Mouse (Mus musculus) left cerebral cortex, adult 18-20 months (tissue): ENCODE data around the gene Mfsd4b2. TPM values are rescaled to one million over a fixed set of nuclear protein-coding genes. Genes with fewer than 3 reads are reported as not detected.

Experiments
- DNase-seq, 2 experiments: peaks; one replicate each; pipeline ENCODE4 v3.0.0; 2021 to 2022; ENCODE audit warnings: low spot score in 2 of 2, mixed read lengths in 1 of 2
- total RNA-seq, 2 experiments: library from RNA; stranded (reverse); gene quantifications; 2 replicates each; pipeline ENCODE4 v1.2.3; 2021

Mfsd4b2 gene
- total RNA-seq, 2 experiments from 2014 or later: 0.16 to 0.42 TPM

DNA sequence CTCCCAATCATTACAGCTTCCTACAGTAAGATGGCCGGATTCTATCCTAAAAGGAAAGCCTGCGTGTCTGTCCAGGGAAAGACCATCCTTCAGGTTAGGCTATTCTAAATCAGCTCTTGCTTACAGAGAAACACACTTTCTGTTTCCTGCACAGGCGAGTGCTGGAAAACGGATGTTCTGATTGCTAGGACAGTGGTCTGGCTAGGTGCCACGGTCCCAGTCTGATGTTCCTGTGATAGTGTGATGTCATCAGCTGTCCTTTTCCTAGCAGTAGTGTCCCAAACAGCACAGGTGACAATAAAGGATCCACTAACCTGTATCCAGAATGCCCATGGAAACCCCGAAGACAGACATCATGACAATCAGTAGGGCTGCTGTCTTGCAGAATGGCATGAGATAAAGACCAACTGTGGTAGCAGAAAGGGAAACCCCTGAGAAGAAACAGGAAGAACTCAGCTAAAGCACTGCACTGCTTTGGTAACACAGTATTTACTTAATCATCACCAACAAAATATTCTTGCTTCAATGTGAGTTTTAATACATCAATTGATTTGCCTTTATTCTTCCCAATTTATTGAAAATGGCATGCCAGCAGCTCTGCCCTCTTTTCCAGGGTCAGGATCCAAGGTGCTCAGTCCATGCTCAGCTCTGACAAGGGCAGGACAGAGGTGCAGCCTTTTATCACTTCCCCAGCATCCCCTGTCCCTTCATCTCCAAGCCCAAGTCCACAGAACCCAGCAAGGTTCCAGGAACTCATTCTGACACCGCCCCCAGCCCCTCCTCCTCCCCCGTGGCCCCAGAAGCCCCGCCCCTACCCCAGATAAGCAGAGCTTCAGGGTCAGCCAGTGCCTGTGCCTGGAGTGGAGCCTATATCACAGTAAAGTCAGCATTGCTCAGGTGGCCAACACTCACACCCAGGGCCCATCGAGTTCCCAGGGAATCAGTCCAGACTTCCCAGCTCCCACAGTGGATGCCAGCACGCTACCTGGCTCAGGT, 32.7 kb downstream of the Mfsd4b2 start:
- no peak for DNase-seq

DNA sequence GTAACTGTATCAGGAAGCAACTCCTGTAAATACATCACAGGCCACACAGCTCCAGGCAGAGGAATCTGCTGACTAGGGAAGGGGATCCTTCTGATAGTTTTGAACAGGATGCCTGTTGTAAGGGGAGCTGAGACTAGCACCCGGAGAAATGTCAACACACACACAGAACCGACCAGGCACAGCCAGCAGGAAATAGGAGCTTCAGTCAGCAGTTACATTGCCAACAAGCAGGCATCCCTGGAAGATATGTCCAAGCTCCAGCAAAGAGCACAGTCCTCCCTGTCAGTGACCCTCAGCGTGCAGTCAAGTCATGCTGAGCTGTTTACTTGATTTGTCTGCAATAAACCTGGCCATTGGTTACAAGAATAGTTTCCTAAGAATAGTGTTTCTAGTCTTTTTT, 38.1 kb downstream of the Mfsd4b2 start:
- DNase-seq: no peak

Other genes with a start within 250 kb of the Mfsd4b2 start
- 10 to 100 TPM; 21.4 to 24.1 TPM for gene Rev3l, start 194.8 kb downstream of the Mfsd4b2 start, total RNA-seq
- gene Mfsd4b4, start 27.7 kb downstream of the Mfsd4b2 start, total RNA-seq: 1 to 10 TPM; 7.2 to 7.4 TPM
- not detected for gene Mfsd4b3, start 33.2 kb upstream of the Mfsd4b2 start, total RNA-seq
- under 1 TPM in 1 of 2 experiments, not detected in 1; 0.49 TPM for gene Mfsd4b5, start 59.7 kb upstream of the Mfsd4b2 start, total RNA-seq
- under 1 TPM; 0.33 to 0.59 TPM for gene Mfsd4b1, start 98.3 kb upstream of the Mfsd4b2 start, total RNA-seq
- gene Slc16a10, start 215.3 kb upstream of the Mfsd4b2 start, total RNA-seq: 1 to 10 TPM; 3.2 to 4.1 TPM